Mouse (Mus musculus) hindbrain, embryonic 16.5 days (tissue): ENCODE measurements around the gene Rbbp4. TPM values are rescaled to one million over a fixed set of nuclear protein-coding genes. Genes with fewer than 3 reads are reported as not detected.

ENCODE experiments used
- ATAC-seq: fragments of 200-750 bp; cut with Nextera tagmentation; 2 replicates; pipeline ENCODE4 v1.8.0; 2017; ENCODE audit warnings: moderate TSS enrichment, moderate library complexity
- H3K27ac ChIP-seq: fragments of 300-500 bp; sonication (generic); 2 replicates; pipeline ENCODE4 v1.5.1; 2014; ENCODE audit warnings: low read depth, mild to moderate bottlenecking, control low read depth, low read length, moderate library complexity
- H3K27me3 ChIP-seq: fragments of 300-500 bp; sonication (generic); replicated peaks from 2 replicates; pipeline ENCODE4 v1.6.1; 2014; ENCODE audit warnings: low read length; ENCODE audit not compliant: control insufficient read depth, insufficient read depth
- H3K36me3 ChIP-seq: fragments of 300-500 bp; sonication (generic); 2 replicates; pipeline ENCODE4 v1.6.1; 2014; ENCODE audit warnings: mild to moderate bottlenecking, low read length, moderate library complexity, mixed read lengths; ENCODE audit not compliant: control insufficient read depth, insufficient read depth
- H3K4me1 ChIP-seq: fragments of 300-500 bp; sonication (generic); 2 replicates; pipeline ENCODE4 v1.6.1; 2014; ENCODE audit warnings: low read depth, low read length; ENCODE audit not compliant: control insufficient read depth, insufficient read depth
- H3K4me2 ChIP-seq: fragments of 300-500 bp; sonication (generic); 2 replicates; pipeline ENCODE4 v1.6.1; 2014; ENCODE audit warnings: mild to moderate bottlenecking, low read length, control low read depth, moderate library complexity
- H3K4me3 ChIP-seq: fragments of 300-500 bp; sonication (generic); 2 replicates; pipeline ENCODE4 v1.5.1; 2014; ENCODE audit warnings: mild to moderate bottlenecking, low read length, control low read depth, moderate library complexity
- H3K9ac ChIP-seq: fragments of 300-500 bp; sonication (generic); 2 replicates; pipeline ENCODE4 v1.6.1; 2014; ENCODE audit warnings: low read depth, mild to moderate bottlenecking, control low read depth, low read length, moderate library complexity
- H3K9me3 ChIP-seq: fragments of 300-500 bp; sonication (generic); 2 replicates; pipeline ENCODE4 v1.6.1; 2014; ENCODE audit warnings: mild to moderate bottlenecking, low read length, moderate library complexity; ENCODE audit not compliant: control insufficient read depth
- WGBS: fragments of 180-500 bp; shearing (Covaris S2); extraction: QIAGEN DNeasy Blood & Tissue Kit; methylation state at CpG from one replicate; pipeline ENCODE4 v1.1.7; 2014; 5-methylcytosine and 5-hydroxymethylcytosine counted together
- polyA plus RNA-seq: library from polyadenylated mRNA; unstranded; fragments of >200 nt; fragmentation: Nextera tagmentation; extraction: Ambion mirVana; gene quantifications from 2 replicates; pipeline ENCODE4 v1.2.1, GENCODE M21; 2015

Gene Rbbp4
- polyA plus RNA-seq, 1 experiment from 2014 or later, result 242 TPM

DNA sequence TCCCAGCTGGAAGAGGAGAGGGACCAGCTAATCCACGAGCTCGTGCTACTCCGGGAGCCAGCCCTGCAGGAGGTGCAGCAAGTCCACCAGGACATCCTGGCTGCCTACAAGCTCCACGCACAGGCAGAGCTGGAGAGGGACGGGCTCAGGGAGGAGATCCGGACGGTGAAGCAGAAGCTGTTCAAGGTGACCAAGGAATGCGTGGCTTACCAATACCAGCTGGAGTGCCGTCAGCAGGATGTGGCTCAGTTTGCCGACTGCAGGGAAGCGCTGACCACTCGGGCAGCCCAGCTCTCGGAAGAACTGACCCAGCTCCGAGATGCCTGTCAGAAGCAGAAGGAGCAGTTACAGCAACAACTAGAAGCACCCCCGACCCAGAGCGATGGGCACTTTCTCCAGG, 41.5 kb downstream of the Rbbp4 start:
- WGBS, result 44% methylated on average over 16 of the region's 16 CpGs
- H3K4me3 ChIP-seq, result no peak overlapping the region
- ATAC-seq, result no peak

DNA sequence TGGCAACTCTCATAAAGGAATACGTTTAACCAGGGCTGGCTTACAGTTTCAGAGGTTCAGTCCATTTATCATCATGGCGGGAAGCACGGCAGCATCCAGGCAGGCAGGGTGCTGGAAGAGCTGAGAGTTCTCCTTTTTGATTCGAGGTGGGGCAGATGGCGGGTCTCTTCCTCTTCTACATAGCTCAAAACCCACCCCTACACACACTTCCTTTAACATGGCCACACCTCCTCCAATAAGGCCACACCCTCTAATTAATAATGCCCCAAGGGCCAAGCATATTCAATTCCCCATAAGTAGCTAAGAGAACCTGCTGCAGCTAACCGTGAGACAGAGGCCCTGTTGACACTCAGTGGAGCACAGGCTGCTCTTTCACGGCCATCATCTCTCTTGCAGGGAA, 42.3 kb downstream of the Rbbp4 start:
- no peak overlapping the region for H3K4me3 ChIP-seq

More for the DNA sequence above, 41.5 kb downstream of the Rbbp4 start:
- Histone ChIP-seq H3K27ac (no peak overlapping the region), H3K27me3 (no peaks in the 10 kb centered on the region), H3K9me3 (no peaks in the 10 kb centered on the region), H3K4me1 (no peaks in the 10 kb centered on the region; the same call in 1 of the 2 replicates), H3K9ac (no peak overlapping the region), H3K4me2 (no peak overlapping the region), H3K36me3 (no peaks in the 10 kb centered on the region)

DNA sequence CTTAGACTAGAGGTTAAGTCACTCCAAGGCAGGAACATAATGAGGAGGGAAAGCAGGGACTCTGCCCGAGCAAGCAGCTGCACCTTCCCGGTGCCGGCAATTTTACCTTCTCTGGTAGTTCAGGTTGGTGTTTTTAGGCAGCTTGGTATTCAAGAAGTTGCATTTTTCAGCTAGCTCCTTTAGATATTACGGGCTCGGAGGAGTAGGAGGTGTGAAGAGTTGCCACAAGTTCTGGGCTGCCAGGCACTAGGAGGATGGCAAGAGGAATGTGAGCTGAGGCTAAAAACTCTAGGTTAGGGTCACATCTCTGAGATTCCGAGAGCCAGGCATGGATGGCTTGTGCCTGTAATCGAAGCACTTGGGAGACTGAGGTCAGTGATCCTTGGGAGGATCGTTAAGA, 45.5 kb downstream of the Rbbp4 start:
- WGBS, result 96% methylated on average over 8 of the region's 8 CpGs

More for the DNA sequence above, 42.3 kb downstream of the Rbbp4 start:
- Histone ChIP-seq H3K36me3 (no peaks in the 10 kb centered on the region), H3K27me3 (no peaks in the 10 kb centered on the region), H3K4me1 (no peaks in the 10 kb centered on the region; the same call in 1 of the 2 replicates), H3K27ac (no peak overlapping the region), H3K4me2 (no peak overlapping the region), H3K9ac (no peak overlapping the region), H3K9me3 (no peaks in the 10 kb centered on the region)
- ATAC-seq, result no peak
- WGBS, result 56% methylated on average over 7 of the region's 7 CpGs

DNA sequence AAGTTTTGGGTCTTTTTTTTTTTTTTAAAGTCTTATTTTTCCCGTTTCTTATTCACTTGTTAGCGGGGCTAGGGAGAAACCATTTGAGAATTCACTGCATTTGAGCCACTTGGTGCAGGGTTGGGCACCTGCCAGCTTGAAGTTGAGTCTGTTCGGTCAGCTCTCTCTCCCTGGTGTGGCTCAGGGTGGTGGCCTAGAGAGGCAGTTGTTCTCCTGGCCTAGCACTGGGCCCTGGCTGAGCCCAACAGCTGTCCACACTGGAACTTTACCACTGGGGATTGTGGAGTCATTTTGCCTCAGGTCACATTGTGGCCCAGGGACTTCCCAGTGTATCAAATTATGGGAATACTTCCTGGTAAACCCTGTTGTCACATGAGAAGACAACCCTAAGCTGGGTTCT, 47.1 kb downstream of the Rbbp4 start:
- H3K9ac ChIP-seq, result no peak overlapping the region
- H3K27me3 ChIP-seq, result peaks cover 5% of the 10 kb centered on the region; the same call in 1 of the 2 replicates
- peak overlapping the region; percentile 51 for H3K4me3 ChIP-seq
- H3K4me2 ChIP-seq, result peak overlapping the region; percentile 97
- H3K27ac ChIP-seq, result no peak overlapping the region
- no peak for ATAC-seq
- no peaks in the 10 kb centered on the region for H3K36me3 ChIP-seq
- no peaks in the 10 kb centered on the region for H3K9me3 ChIP-seq
- H3K4me1 ChIP-seq, result peaks cover 15% of the 10 kb centered on the region
- WGBS, result 16% methylated on average over 3 of the region's 3 CpGs

More for the DNA sequence above, 45.5 kb downstream of the Rbbp4 start:
- H3K36me3 ChIP-seq, result no peaks in the 10 kb centered on the region
- H3K27me3 ChIP-seq, result peaks cover 5% of the 10 kb centered on the region; the same call in 1 of the 2 replicates
- H3K4me1 ChIP-seq, result peaks cover 15% of the 10 kb centered on the region
- H3K4me3 ChIP-seq, result no peak overlapping the region
- no peak overlapping the region for H3K9ac ChIP-seq
- H3K27ac ChIP-seq, result no peak overlapping the region
- no peak for ATAC-seq
- no peak overlapping the region for H3K4me2 ChIP-seq
- H3K9me3 ChIP-seq, result no peaks in the 10 kb centered on the region

DNA sequence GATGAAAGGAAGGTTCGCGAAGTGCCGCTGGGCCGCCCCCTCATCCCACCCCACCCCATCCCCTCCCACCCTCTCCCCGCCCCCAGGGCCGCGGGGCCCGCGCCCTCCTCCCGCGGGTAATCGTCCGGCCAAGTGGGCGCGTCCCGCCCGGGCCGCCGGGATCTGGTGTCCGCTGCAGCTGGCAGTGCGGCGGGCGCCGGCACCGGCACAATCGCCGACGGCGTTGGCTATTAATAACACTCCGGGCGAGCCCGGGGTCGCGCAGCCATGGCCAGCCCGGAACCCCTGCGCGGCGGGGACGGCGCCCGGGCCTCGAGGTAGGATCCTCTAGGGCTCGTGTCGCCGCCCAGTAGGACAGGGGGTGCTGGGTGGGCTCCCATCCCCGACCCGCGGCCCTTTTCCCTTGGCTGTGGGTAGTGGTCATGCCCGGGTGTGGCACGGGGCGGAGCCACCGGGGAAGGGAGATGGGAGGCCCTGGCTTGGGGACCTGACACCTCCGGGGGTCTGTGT, 47.6 kb downstream of the Rbbp4 start, which contains the start of gene Sync:
Sync (plus strand) TSS at position 146 of the 510 bp plus-strand sequence.
- Histone ChIP-seq H3K4me2 (peak within 1 kb of the TSS; percentile 97), H3K9ac (peak within 1 kb of the TSS; percentile 68), H3K36me3 (no peaks in the 10 kb centered on the region), H3K4me1 (peaks cover 15% of the 10 kb centered on the region), H3K27me3 (peaks cover 5% of the 10 kb centered on the region; the same call in 1 of the 2 replicates), H3K4me3 (peak within 1 kb of the TSS; percentile 51), H3K9me3 (no peaks in the 10 kb centered on the region), H3K27ac (no peak within 1 kb of the TSS)
- peak; percentile 34; the same call in 1 of the 2 replicates for ATAC-seq
- WGBS, result 1% methylated on average over 50 of the region's 53 CpGs

DNA sequence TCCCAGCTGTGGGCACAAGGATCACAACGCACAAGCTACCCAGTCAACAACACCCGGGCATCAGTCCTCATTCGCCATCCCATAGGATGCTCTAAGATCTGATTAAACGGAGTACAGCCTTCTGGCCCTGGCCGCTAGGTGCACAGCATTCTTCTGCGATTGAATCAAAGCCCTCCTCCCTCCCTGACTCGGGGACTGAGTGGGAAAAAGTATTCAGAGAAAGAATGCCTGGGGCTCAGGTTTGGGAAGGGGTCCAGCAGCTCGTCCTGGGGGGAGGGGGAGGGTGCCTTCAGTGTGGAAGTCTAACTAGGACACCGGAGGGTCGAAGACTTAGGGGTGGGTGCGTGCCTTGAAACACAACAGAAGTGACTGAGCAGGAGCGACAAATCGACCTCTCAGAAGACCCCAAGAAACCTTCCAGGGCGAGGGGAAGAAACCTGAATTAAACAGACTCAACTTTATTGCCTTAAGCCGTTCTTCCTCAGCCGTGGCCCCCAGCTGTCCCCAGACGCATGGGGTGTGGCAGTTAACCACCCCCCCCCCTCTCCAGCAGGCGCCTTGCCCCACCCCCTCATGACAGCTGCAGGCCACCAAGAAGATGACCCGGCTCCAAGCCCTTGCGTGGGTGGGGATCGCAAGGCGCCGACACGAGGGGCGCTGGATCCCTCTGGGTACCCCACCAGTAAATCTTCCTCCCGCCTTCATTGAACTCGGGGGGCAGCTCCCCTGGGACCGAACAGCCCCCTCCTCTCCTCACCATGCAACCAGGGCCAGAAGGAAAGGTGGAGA, 48.3 kb downstream of the Rbbp4 start:
- no peaks in the 10 kb centered on the region for H3K36me3 ChIP-seq
- 2% methylated on average over 27 of the region's 28 CpGs for WGBS
- peaks cover 5% of the 10 kb centered on the region; the same call in 1 of the 2 replicates for H3K27me3 ChIP-seq
- H3K9ac ChIP-seq, result peak overlapping the region; percentile 68
- H3K27ac ChIP-seq, result no peak overlapping the region
- H3K9me3 ChIP-seq, result no peaks in the 10 kb centered on the region
- peaks cover 15% of the 10 kb centered on the region for H3K4me1 ChIP-seq
- peak overlapping the region; percentile 51 for H3K4me3 ChIP-seq
- peak; percentile 64; the same call in 1 of the 2 replicates for ATAC-seq
- peak overlapping the region; percentile 97 for H3K4me2 ChIP-seq

DNA sequence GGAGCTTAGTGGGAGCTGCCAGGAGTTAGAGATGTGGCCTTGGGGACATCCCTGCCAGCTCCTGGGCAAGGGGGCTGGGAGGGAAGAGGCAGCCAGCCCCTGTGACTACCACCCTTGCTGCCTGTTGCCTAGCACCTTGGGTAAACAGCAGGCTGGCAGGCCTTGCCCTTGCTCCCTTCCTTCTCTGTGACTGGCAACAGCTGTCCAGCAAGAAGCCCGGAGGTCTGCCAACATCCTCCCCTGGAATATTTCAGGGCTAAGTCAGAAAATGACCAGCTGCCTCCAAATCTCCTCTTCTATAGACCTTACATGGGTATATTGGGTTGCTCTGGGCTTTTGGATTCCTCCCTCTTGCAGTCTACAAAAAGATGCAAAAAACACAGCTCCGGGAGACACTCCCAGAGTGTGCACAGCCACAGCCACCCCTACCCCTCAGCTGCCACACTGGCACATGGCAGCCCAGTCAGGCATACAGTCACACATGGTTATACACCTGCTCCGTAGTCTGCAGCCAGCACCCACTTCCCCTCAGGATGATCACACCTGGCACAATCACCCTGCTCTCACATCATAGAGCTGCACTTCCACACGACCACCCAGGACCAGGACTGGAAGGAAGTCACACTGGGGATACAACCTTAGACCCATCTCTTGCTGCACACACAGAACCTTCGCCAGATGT, 49.0 kb downstream of the Rbbp4 start:
- peaks cover 5% of the 10 kb centered on the region; the same call in 1 of the 2 replicates for H3K27me3 ChIP-seq
- no peaks in the 10 kb centered on the region for H3K9me3 ChIP-seq
- WGBS, result 55% methylated on average over 5 of the region's 5 CpGs
- peak overlapping the region; percentile 51; the same call in 1 of the 2 replicates for H3K4me3 ChIP-seq
- no peak overlapping the region; the same call in 1 of the 2 replicates for H3K27ac ChIP-seq
- H3K4me2 ChIP-seq, result peak overlapping the region; percentile 97
- H3K4me1 ChIP-seq, result peaks cover 15% of the 10 kb centered on the region
- no peaks in the 10 kb centered on the region for H3K36me3 ChIP-seq
- ATAC-seq, result peak; percentile 45; the same call in 1 of the 2 replicates
- peak overlapping the region; percentile 17; the same call in 1 of the 2 replicates for H3K9ac ChIP-seq

DNA sequence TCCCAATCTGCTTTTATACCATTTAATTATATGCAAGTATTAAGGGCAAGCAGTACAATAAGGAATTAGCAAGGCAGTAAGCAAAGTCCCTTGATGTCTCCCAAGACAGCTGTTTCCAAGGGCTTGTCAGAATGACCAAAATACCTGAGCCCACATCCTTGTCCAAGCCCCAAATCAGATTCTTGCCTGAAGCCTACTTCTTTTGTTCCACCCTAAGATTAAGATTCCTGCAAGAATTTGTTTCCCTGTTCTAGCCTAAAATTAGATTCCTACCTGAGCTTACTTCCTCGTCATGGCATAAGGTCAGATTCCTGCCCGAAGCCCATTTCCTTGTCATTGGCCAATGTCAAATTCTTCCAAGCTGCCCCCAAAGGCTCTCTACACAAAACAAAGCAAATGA, 50.5 kb downstream of the Rbbp4 start:
- Histone ChIP-seq H3K4me2 (no peak overlapping the region), H3K27ac (no peak overlapping the region), H3K9ac (no peak overlapping the region), H3K27me3 (peaks cover 5% of the 10 kb centered on the region; the same call in 1 of the 2 replicates), H3K4me3 (no peak overlapping the region), H3K36me3 (no peaks in the 10 kb centered on the region), H3K4me1 (peaks cover 15% of the 10 kb centered on the region), H3K9me3 (no peaks in the 10 kb centered on the region)
- no peak for ATAC-seq
- 86% methylated on average over 2 of the region's 2 CpGs for WGBS

DNA sequence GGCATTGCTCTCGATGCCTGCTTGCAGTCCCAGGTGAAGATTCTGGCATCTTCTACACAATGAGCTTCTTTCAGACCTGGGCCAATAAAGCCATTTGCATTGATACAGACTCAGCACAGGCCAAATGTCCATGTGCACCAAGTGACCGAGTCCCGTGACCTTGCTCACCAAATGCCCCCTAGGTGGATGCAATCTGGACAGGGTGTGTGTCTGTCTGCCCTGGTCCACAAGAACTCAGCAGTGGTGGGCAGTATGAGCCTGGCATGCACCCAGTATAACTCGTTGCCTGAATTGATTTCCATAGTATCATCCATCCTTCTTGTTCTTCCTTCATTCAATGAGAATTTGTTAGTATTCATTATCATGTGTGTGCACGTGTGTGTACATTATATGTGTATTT, 51.9 kb downstream of the Rbbp4 start:
- Histone ChIP-seq H3K4me3 (no peak overlapping the region), H3K4me1 (peaks cover 15% of the 10 kb centered on the region), H3K4me2 (no peak overlapping the region), H3K9ac (no peak overlapping the region), H3K27me3 (peaks cover 5% of the 10 kb centered on the region; the same call in 1 of the 2 replicates), H3K9me3 (no peaks in the 10 kb centered on the region), H3K36me3 (no peaks in the 10 kb centered on the region), H3K27ac (no peak overlapping the region)
- ATAC-seq, result no peak
- WGBS, result 87% methylated on average over 5 of the region's 5 CpGs
